In genomic region chr3:61364661-61364977, GRCm38 (mm10) we compare ENCODE assay signal across 8 mouse cellular contexts. TPM values are rescaled to one million over a fixed set of nuclear protein-coding genes. Genes with fewer than 3 reads are reported as not detected.
DNase-seq lines count a peak whose midpoint lies in the region; ATAC-seq and TF ChIP-seq lines count a peak whose summit lies in the region.

No protein-coding gene starts in this region.

- no peak for TF ChIP-seq POLR2A in cerebellum, adult 2 months (IDR thresholded peaks at IDR 0.05; ENCODE audit: borderline replicate concordance, insufficient read depth, low read length)

- H3K4me3 ChIP-seq in cerebellum, adult 2 months (replicated peaks; ENCODE audit: insufficient read depth, low read depth, low read length) = peak overlapping the region; percentile 54
- H3K4me3 ChIP-seq in neural tube, embryonic 11.5 days (ENCODE audit: low read depth, low read length) = peak overlapping the region; percentile 67
- H3K4me3 ChIP-seq in limb, embryonic 13.5 days = peak overlapping the region; percentile 89
- H3K4me3 ChIP-seq in stomach, embryonic 14.5 days (ENCODE audit: low read depth, low read length) = peak overlapping the region; percentile 91

- no peak overlapping the region for H3K27ac ChIP-seq in cerebellum, adult 2 months (ENCODE audit: insufficient read depth, low read length)
- peak overlapping the region; percentile 77 for H3K27ac ChIP-seq in neural tube, embryonic 11.5 days (ENCODE audit: low read depth, low read length)
- H3K27ac ChIP-seq in limb, embryonic 13.5 days = peak overlapping the region; percentile 79; the same call in 1 of the 2 replicates
- peak overlapping the region; percentile 75 for H3K27ac ChIP-seq in stomach, embryonic 14.5 days (ENCODE audit: low read length)

- peak overlapping the region; percentile 76 for H3K4me2 ChIP-seq in neural tube, embryonic 11.5 days (ENCODE audit: low read depth)
- peak overlapping the region; percentile 87 for H3K4me2 ChIP-seq in limb, embryonic 13.5 days (replicated peaks)
- peak overlapping the region; percentile 74 for H3K4me2 ChIP-seq in stomach, embryonic 14.5 days (replicated peaks; ENCODE audit: low read depth, low read length)

- no peak for TF ChIP-seq CTCF in cerebellum, adult 2 months (IDR thresholded peaks at IDR 0.05; ENCODE audit: borderline replicate concordance, insufficient read depth, low read depth, low read length)

- H3K36me3 ChIP-seq in neural tube, embryonic 11.5 days (ENCODE audit: control insufficient read depth, insufficient read depth, low read length) = no peaks in the 10 kb centered on the region
- peaks cover 2% of the 10 kb centered on the region; the same call in 1 of the 2 replicates for H3K36me3 ChIP-seq in limb, embryonic 13.5 days
- no peaks in the 10 kb centered on the region; the same call in 1 of the 2 replicates for H3K36me3 ChIP-seq in stomach, embryonic 14.5 days (ENCODE audit: control insufficient read depth, insufficient read depth, low read length)

- H3K4me1 ChIP-seq in cerebellum, adult 2 months (ENCODE audit: control insufficient read depth, insufficient read depth, low read length) = no peaks in the 10 kb centered on the region
- H3K4me1 ChIP-seq in neural tube, embryonic 11.5 days (ENCODE audit: control insufficient read depth, insufficient read depth, low read length) = peaks cover 11% of the 10 kb centered on the region; the same call in 1 of the 2 replicates
- peaks cover 21% of the 10 kb centered on the region for H3K4me1 ChIP-seq in limb, embryonic 13.5 days
- peaks cover 13% of the 10 kb centered on the region; the same call in 1 of the 2 replicates for H3K4me1 ChIP-seq in stomach, embryonic 14.5 days (ENCODE audit: control insufficient read depth, insufficient read depth, low read length)

- peak overlapping the region; percentile 78 for H3K9ac ChIP-seq in neural tube, embryonic 11.5 days (ENCODE audit: low read length)
- H3K9ac ChIP-seq in limb, embryonic 13.5 days = peak overlapping the region; percentile 88
- peak overlapping the region; percentile 73 for H3K9ac ChIP-seq in stomach, embryonic 14.5 days (replicated peaks; ENCODE audit: low read depth, low read length)

- DNase-seq in cerebellum, adult 2 months = no peak
- DNase-seq in cerebellum, adult 18-20 months = no peak
- DNase-seq in neural tube, embryonic 11.5 days (ENCODE audit: low spot score) = no peak
- no peak for DNase-seq in neural tube, embryonic 10.5 days (ENCODE audit: extremely low spot score, low spot score)
- DNase-seq in thymus, postnatal 14 days = no peak
- no peak for DNase-seq in cerebellum, postnatal 4 days (ENCODE audit: low spot score in 2 of 2)

- H3K9me3 ChIP-seq in neural tube, embryonic 11.5 days (ENCODE audit: control insufficient read depth, low read length) = no peaks in the 10 kb centered on the region
- H3K9me3 ChIP-seq in limb, embryonic 13.5 days = no peaks in the 10 kb centered on the region
- no peaks in the 10 kb centered on the region for H3K9me3 ChIP-seq in stomach, embryonic 14.5 days (ENCODE audit: control insufficient read depth, low read depth, low read length)

- WGBS in cerebellum, adult 2 months = under 1% methylated on average over 33 of the region's 33 CpGs
- WGBS in neural tube, embryonic 11.5 days = under 1% methylated on average over 27 of the region's 33 CpGs
- WGBS in limb, embryonic 13.5 days = 0% methylated on average over 23 of the region's 33 CpGs
- WGBS in stomach, embryonic 14.5 days = 0% methylated on average over 33 of the region's 33 CpGs

- no peaks in the 10 kb centered on the region for H3K27me3 ChIP-seq in cerebellum, adult 2 months (ENCODE audit: control insufficient read depth, insufficient read depth, low read length)
- no peaks in the 10 kb centered on the region for H3K27me3 ChIP-seq in neural tube, embryonic 11.5 days (ENCODE audit: control insufficient read depth, insufficient read depth, low read length)
- no peaks in the 10 kb centered on the region for H3K27me3 ChIP-seq in limb, embryonic 13.5 days
- H3K27me3 ChIP-seq in stomach, embryonic 14.5 days (ENCODE audit: control insufficient read depth, insufficient read depth, low read length) = no peaks in the 10 kb centered on the region

- ATAC-seq in neural tube, embryonic 11.5 days (ENCODE audit: insufficient read depth, low FRiP score, low TSS enrichment) = peak; percentile 45
- ATAC-seq in limb, embryonic 13.5 days (ENCODE audit: low FRiP score, low read depth) = peak; percentile 19
- peak; percentile 16 for ATAC-seq in stomach, embryonic 14.5 days (ENCODE audit: insufficient number of reproducible peaks, insufficient read depth, low FRiP score, low read depth)

RNA-seq across cellular contexts. Expression of gene B430305J03Rik, which starts 1.1 kb away (rescaled TPM):
- polyA plus RNA-seq in cerebellum, adult 2 months (2012; rRNA removed) = 0.22 and 0.44 TPM in 2 replicates
- not detected in 2 replicates for polyA plus RNA-seq in neural tube, embryonic 11.5 days (2014; fragmentation: Nextera tagmentation; extraction: Ambion mirVana)
- not detected in 2 replicates for polyA plus RNA-seq in limb, embryonic 13.5 days (2015; fragmentation: Nextera tagmentation; extraction: Ambion mirVana)
- not detected in 2 replicates for polyA plus RNA-seq in stomach, embryonic 14.5 days (2014; fragmentation: Nextera tagmentation; extraction: Ambion mirVana)

RNA-seq across cellular contexts. Expression of gene Rap2b, which starts 3.2 kb away (rescaled TPM):
- polyA plus RNA-seq in cerebellum, adult 2 months (2012; rRNA removed) = 3.8 and 4.9 TPM in 2 replicates
- polyA plus RNA-seq in neural tube, embryonic 11.5 days (2014; fragmentation: Nextera tagmentation; extraction: Ambion mirVana) = 12.5 and 13.0 TPM in 2 replicates
- polyA plus RNA-seq in limb, embryonic 13.5 days (2015; fragmentation: Nextera tagmentation; extraction: Ambion mirVana) = 12.7 and 12.8 TPM in 2 replicates
- 11.2 and 11.5 TPM in 2 replicates for polyA plus RNA-seq in stomach, embryonic 14.5 days (2014; fragmentation: Nextera tagmentation; extraction: Ambion mirVana)
